Mouse (Mus musculus) MEL (cell line): ENCODE data around the gene Olfr643.

Experiments
- CTCF ChIP-seq, 3 experiments: IDR thresholded peaks in 2 of 3; conservative IDR thresholded peaks in 1 of 3; 2 replicates each; pipeline ENCODE4 v1.5.1; 2011 to 2012; ENCODE audit warnings: low read length in 3 of 3, low read depth in 2 of 3, mild to moderate bottlenecking in 2 of 3, improper control_type of control experiment in 1 of 3, inconsistent platforms in 1 of 3, mixed read lengths in 1 of 3, moderate library complexity in 1 of 3; ENCODE audit not compliant: control insufficient read depth in 1 of 3, insufficient read depth in 1 of 3, poor library complexity in 1 of 3, severe bottlenecking in 1 of 3
- GATA1 ChIP-seq: IDR thresholded peaks from 2 replicates; pipeline ENCODE4 v1.6.1; 2011; ENCODE audit warnings: low read depth, low read length, improper control_type of control experiment
- POLR2A ChIP-seq, 2 experiments: IDR thresholded peaks; 2 replicates each; pipeline ENCODE4 v1.6.1; 2011 to 2012; ENCODE audit warnings: low read length in 2 of 2, mild to moderate bottlenecking in 2 of 2, control low read depth in 1 of 2, improper control_type of control experiment in 1 of 2, low read depth in 1 of 2, moderate library complexity in 1 of 2; ENCODE audit not compliant: control insufficient read depth in 1 of 2, insufficient read depth in 1 of 2, poor library complexity in 1 of 2
- POLR2AphosphoS2 ChIP-seq: IDR thresholded peaks from 2 replicates; pipeline ENCODE4 v1.6.1; 2011; ENCODE audit warnings: low read length, improper control_type of control experiment
- RAD21 ChIP-seq: IDR thresholded peaks from 2 replicates; pipeline ENCODE4 v1.6.1; 2011; ENCODE audit warnings: mild to moderate bottlenecking, low read depth, low read length, improper control_type of control experiment
- SIN3A ChIP-seq: IDR thresholded peaks from 2 replicates; pipeline ENCODE4 v1.6.1; 2012; ENCODE audit warnings: low read length, improper control_type of control experiment, inconsistent platforms
- TBP ChIP-seq: IDR thresholded peaks from 2 replicates; pipeline ENCODE4 v1.8.0; 2011; ENCODE audit warnings: low read depth, low read length, improper control_type of control experiment
- ZMIZ1 ChIP-seq: IDR thresholded peaks from 2 replicates; pipeline ENCODE4 v1.6.1; 2012; ENCODE audit warnings: low read depth, mild to moderate bottlenecking, inconsistent platforms, low read length, improper control_type of control experiment, moderate library complexity

DNA sequence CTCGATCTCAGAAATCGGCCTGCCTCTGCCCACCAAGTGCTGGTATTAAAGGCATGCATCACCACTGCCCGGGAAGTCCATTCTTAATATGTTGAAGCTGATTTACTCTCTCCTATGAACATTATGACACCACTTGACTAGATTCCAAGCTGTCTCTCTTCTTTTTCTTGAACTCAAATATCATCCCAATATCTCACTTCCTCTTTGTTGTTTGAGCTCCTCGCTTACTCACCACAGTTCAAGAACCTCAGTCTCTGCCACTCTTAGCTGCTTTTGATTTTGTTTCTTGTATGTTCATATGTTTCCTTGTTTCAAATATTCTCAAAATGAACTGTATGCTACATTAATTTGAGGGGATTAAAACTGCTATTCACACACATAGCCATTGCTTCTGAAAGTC is 86.5 kb downstream of the Olfr643 start:
- TF ChIP-seq CTCF (IDR thresholded peaks at IDR 0.05 in 2 of 3, conservative IDR thresholded peaks at IDR 0.05 in 1 of 3; ENCODE audit: control insufficient read depth in 1 of 3, insufficient read depth in 1 of 3, low read depth in 2 of 3, low read length in 3 of 3, poor library complexity in 1 of 3, severe bottlenecking in 1 of 3) (no peak), ZMIZ1 (no peak), RAD21 (no peak), POLR2AphosphoS2 (no peak), GATA1 (no peak), POLR2A (IDR thresholded peaks at IDR 0.05; ENCODE audit: control insufficient read depth in 1 of 2, insufficient read depth in 1 of 2, low read depth in 1 of 2, low read length in 2 of 2, poor library complexity in 1 of 2) (no peak), TBP (no peak), SIN3A (no peak)
